Mouse (Mus musculus) thymus, postnatal 0 days (tissue): Measurements from ENCODE around the gene Ugp2. TPM values are rescaled to one million over a fixed set of nuclear protein-coding genes. Genes with fewer than 3 reads are reported as not detected.

Experiments used
- DNase-seq: peaks from one replicate; pipeline ENCODE4 v3.0.0-alpha.2; 2015; ENCODE audit warnings: low spot score
- polyA plus RNA-seq: library from polyadenylated mRNA; unstranded; fragments of >200 nt; fragmentation: Nextera tagmentation; extraction: Ambion mirVana; gene quantifications from 2 replicates; pipeline ENCODE4 v1.2.1, GENCODE M21; 2015

Gene Ugp2
- 39.9 and 49.9 TPM in 2 replicates for polyA plus RNA-seq

GRCm38 (mm10) chr11:21371122-21371806 lies at the start of gene Ugp2:
Gene Ugp2 (minus strand): TSS chr11:21371201.
- peak; percentile 96 for DNase-seq

GRCm38 (mm10) chr11:21414911-21415381 lies 43.9 kb upstream of the Ugp2 start:
- peak; percentile 49 for DNase-seq

GRCm38 (mm10) chr11:21406668-21407067 lies 35.7 kb upstream of the Ugp2 start:
- no peak for DNase-seq

GRCm38 (mm10) chr11:21406141-21406540 lies 35.1 kb upstream of the Ugp2 start:
- no peak for DNase-seq

GRCm38 (mm10) chr11:21403877-21404276 lies 32.9 kb upstream of the Ugp2 start:
- DNase-seq: peak; percentile 25

GRCm38 (mm10) chr11:21402481-21403254 lies 31.7 kb upstream of the Ugp2 start:
- DNase-seq: no peak

- no peak for DNase-seq
Measured at GRCm38 (mm10) chr11:21401248-21401647, 30.2 kb upstream of the Ugp2 start.

GRCm38 (mm10) chr11:21399186-21399681 lies 28.2 kb upstream of the Ugp2 start:
- no peak for DNase-seq

- DNase-seq: no peak
Measured at GRCm38 (mm10) chr11:21398464-21398863, 27.5 kb upstream of the Ugp2 start.

- no peak for DNase-seq
Measured at GRCm38 (mm10) chr11:21386790-21387189, 15.8 kb upstream of the Ugp2 start.

- DNase-seq: no peak
Measured at GRCm38 (mm10) chr11:21374096-21374495, 3.1 kb upstream of the Ugp2 start.

- peak; percentile 81 for DNase-seq
Measured at GRCm38 (mm10) chr11:21370399-21371121, 441 bp downstream of the Ugp2 start.

- no peak for DNase-seq
Measured at GRCm38 (mm10) chr11:21369248-21370016, 1.6 kb downstream of the Ugp2 start.

- DNase-seq: no peak
Measured at GRCm38 (mm10) chr11:21368466-21368865, 2.5 kb downstream of the Ugp2 start.

- no peak for DNase-seq
Measured at GRCm38 (mm10) chr11:21363144-21363940, 7.7 kb downstream of the Ugp2 start.

- DNase-seq: no peak
Measured at GRCm38 (mm10) chr11:21351296-21351695, 19.7 kb downstream of the Ugp2 start.

- no peak for DNase-seq
Measured at GRCm38 (mm10) chr11:21348890-21349289, 22.1 kb downstream of the Ugp2 start.

GRCm38 (mm10) chr11:21346020-21346419 lies 25.0 kb downstream of the Ugp2 start:
- DNase-seq: no peak

GRCm38 (mm10) chr11:21343490-21343889 lies 27.5 kb downstream of the Ugp2 start:
- DNase-seq: no peak

GRCm38 (mm10) chr11:21339088-21339487 lies 31.9 kb downstream of the Ugp2 start:
- no peak for DNase-seq
